Mouse (Mus musculus) layer of hippocampus, postnatal 14 days (tissue): Measurements from ENCODE around the gene Ccp110. TPM values are rescaled to one million over a fixed set of nuclear protein-coding genes. Genes with fewer than 3 reads are reported as not detected.

Experiments
- DNase-seq, 2 experiments: peaks; one replicate each; pipeline ENCODE4 v3.0.0; 2021 to 2022; ENCODE audit warnings: low spot score in 2 of 2, mixed read lengths in 1 of 2
- total RNA-seq, 2 experiments: library from RNA; stranded (reverse); gene quantifications; 2 replicates each; pipeline ENCODE4 v1.2.3; 2021

Gene Ccp110
- total RNA-seq, 2 experiments from 2014 or later: 36.2 TPM

DNA sequence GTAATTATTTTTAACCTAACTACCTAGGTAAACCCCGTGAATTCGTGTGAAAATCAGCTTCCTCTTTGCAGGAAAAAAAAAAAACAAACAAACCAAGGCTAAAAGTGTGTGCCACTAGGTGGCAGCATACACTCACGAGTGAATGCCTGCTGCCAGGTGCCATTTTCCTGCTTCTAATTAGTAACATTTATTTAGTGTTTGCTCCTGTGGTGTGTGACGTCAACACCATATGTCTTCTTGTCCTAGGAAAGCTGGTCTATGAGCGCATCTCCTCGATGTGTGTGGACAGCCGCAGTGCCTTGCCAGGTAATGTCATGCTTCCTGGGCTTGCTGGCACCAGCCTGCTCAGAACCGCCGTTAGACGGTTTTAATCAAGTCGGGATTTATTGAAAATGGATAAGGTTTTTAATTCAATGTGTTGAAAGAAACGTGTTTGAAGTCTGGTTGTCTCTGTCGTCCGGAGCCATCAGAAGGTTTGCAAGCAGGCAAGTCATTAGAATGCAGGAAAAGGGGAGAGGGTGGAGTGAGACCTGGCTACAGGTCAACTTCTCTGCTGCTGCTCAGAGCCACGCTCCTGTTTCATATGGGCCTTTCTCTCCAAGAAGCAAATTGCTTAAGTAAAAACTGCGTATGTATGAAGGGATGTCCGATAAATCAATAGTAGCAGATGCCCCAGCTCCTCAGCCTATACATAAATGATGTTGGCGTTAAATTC lies 53.9 kb downstream of the Ccp110 start:
- DNase-seq: peak; percentile 74 to 80

DNA sequence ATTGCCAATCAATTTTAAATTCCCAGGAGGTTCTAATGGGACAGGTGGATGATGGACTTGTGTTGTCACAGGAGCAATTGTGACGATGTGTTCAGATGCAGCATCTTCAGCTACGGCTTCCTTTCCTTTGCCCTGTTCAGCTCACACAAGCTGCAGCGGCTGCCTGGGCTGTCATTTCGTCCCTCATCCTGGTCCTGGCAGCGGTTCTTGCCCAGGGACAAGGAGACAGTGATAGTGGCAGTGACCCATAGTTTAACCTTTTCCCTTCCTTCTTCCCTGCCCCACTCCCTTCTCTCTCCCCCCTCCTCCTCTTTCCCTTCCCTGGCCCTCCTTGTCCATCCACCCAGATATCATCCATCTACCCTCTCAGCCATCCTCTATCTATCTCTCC lies 54.5 kb downstream of the Ccp110 start:
- DNase-seq: no peak

DNA sequence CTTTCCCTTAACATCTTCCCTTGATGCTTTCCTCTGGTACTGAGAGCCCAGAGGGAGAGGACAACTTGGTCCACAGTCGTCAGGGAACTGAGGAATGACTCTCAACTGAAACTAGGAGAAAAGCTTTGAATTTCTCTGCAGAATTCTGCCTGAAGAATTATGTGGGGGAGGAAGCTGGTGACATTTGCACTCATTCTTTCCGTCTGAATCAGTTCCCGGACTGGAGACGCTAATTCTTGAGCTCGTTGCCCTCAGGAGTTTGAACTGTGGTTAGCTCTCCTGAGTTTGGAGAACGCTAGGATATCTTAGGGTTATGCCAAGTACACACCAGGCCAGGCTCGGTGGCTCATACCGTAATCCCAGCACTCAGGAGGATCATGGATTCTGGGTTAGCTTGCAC lies 56.9 kb downstream of the Ccp110 start:
- no peak for DNase-seq

DNA sequence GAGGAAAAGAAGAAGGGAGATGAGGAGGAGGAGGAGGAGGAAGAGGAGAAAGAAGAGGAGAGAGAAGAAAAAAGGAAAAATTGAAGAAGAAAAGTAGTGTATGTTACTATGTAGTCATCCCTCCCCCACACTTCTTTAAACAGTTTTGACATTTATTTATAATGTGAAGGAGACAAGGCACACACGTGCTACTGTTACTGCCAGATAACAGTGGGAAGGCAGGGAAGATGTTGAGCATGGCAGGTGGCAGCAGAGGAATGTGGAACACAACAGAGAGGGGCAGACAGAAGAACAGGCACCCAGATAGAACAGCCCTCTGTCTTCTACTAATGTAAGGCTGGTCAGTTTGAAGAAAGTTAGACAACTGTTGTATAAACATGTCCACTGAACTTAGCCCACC lies 57.3 kb downstream of the Ccp110 start:
- no peak for DNase-seq

DNA sequence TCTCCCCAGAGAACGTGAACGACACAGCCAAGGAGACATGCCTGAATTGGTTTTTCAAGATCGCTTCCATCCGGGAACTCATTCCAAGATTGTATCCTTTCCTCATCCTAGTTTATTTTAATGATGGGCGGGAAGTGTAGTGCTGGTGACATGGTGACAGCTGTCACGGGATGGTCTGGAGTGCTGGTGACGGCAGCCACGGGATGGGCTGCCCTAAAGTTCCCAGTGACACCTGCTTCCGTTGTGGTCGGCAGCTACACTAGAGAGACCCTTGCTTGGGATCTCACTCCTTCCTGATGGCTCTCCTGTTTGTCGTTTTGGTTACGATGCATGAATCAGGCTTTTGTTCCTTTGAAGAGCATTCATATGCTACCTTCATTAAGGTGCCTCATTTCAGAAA lies 60.7 kb downstream of the Ccp110 start:
- no peak for DNase-seq

DNA sequence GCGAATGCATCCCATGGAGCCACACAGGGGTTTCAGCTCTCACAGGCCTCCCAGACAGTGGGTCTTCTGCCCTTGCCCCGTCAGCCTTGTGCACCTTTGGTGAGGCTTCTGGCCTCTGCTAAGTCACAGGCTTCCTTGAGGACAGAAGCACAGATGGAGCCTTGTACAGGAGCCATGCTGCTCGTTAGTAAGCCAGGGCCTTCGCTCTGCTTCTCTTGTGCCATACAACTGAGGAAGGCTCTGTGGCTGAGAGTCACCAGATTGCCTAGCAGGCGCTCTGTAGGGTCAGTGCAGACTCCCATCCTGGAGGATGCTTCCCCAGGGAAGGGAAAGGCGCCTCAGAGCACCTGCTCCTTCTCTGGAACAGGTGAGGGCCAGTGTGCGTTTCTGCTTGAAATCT lies 63.6 kb downstream of the Ccp110 start:
- no peak for DNase-seq

DNA sequence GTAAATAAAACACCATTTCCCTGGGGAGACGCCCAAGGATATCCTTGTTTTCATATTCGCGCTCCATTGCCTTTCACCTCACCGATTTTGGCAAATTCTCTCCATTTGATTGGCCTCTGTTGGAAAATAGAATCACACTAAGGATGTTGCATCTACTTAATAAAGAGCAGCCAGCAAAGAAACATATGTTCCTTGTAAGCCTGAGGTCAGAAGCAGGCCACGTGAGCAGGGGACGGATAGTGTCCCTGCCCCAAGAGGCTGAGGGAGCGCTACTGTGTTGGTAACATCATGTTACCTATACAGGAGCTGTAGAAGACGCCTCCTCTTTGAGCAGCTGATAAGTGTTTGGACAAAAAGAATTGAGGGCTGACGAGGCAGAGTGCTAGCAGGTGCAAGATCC lies 64.1 kb downstream of the Ccp110 start:
- no peak for DNase-seq

DNA sequence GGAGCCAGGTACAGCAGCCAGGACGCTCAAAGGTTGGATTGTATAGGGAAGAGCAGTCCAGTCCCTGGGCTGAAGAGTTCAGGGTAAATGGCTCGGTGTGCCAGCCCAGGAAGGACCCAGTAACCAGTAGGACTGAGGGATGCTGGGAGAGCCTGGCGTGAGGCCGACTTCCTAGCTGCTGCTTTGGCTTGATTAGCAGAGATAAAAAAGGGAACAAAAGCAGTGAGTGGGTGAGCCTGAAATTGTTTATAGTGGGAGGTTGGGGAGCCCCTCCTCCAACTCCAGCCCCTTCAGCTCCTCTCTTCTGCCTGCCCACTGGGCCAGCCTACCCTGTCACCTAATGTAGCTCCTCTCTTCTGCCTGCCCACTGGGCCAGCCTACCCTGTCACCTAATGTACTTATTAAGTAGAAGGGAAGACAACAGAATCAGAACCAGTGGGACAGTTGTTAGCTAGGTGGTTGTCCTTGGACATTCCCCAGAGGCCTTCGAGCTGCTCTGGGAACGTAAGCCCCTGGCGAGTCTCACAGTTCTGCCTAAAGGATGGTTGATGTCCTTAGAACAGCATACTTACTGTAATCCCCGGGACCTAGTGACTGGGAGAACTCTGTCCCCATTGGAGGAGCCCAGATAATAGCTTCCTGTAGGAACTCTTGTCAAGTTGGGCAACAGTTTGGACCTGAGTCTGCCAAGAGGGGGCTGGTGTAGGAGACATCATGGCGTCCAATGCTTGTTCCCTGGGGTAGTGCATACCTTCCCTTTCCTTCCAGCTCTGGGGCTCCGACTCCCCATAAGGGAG lies 65.4 kb downstream of the Ccp110 start:
- DNase-seq: peak in 1 of 2 experiments; percentile 74

DNA sequence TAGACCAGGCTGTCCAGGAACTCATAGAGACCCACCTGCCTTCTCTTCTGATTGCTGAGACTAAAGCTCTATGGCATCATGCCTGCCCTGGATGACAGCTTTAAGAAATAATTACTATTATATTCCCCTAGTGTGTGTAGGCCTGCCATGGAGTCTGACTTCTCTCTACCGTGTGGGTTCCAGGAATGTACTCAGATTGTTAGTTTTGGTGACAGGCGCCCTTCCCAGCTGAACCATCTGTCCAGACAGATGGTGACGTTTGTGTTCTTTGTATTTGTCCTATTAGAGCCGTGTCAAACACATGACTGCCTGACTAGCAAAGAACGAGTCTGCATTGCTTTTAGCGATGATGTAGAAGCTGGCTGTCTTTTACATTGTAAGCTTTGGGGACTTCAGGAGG lies 66.2 kb downstream of the Ccp110 start:
- peak; percentile 60 to 91 for DNase-seq

DNA sequence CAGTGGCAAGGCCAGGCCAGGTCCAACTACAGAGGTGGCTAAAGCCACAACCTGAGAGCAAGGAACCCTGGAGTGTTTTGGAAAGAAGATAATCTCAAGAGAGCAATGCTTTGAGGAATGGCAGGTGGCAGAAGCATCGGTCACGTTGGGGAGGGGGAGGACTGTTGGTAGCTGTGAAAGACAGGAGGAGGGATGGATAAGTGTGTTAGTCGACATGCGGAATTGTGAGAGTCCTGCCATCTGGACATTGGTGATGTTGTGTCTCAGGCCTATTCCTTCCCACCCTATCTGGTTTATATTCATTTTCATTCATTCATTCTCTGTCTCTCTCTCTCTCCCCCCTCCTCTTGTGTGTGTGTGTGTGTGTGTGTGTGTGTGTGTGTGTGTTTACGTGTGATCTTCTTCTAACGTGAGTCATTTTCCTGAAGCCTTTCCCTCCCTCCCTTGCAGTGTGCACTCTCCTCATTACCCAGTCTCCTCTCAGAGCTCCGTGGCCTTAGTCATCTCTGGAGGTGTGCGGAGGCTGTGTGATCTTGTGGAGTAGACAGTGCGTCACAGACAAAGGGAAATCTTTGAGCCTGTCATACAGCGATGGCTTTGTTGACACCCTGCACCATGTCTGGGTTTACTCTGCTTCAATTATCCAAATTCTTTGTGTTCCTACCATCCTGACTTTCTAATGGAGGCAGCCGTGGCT lies 71.1 kb downstream of the Ccp110 start:
- no peak for DNase-seq

DNA sequence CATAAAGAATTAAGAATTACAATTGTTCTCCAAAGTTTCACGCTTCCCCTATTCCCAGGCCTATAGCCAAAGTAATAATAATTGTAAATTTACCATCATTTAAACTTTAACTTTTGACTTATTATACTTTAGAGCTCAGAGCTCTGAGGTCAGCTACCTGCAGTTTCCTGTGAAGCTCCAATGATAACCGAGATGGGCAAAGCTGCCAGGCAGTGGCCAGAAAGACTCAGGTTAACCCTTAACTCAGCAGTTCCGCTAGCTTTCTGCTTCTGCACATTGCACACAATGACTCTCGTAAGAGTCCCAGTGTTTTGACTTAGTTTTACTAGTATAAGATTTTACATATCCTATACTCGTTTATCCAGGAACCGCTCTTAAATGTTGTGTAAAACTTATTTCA lies 73.7 kb downstream of the Ccp110 start:
- no peak for DNase-seq

Other genes starting within 250 kb of the Ccp110 start
- gene Itpripl2, start 220.6 kb upstream of the Ccp110 start, total RNA-seq: 1 to 10 TPM; 4.6 TPM
- gene Coq7, start 179.2 kb upstream of the Ccp110 start, total RNA-seq: 10 to 100 TPM; 35.2 to 37.0 TPM
- 10 to 100 TPM; 19.6 to 24.3 TPM for gene Tmc7, start 127.8 kb upstream of the Ccp110 start, total RNA-seq
- under 1 TPM; 0.21 to 0.31 TPM for gene Tmc5, start 115.3 kb upstream of the Ccp110 start, total RNA-seq
- gene Gde1, start 6.8 kb upstream of the Ccp110 start, total RNA-seq: 100 to 1,000 TPM; 247 to 250 TPM
- gene Vps35l, start 27.7 kb downstream of the Ccp110 start, total RNA-seq: 10 to 100 TPM; 59.5 to 61.9 TPM
- 1 to 10 TPM; 3.6 to 3.7 TPM for gene Iqck, start 143.2 kb downstream of the Ccp110 start, total RNA-seq
- gene Knop1, start 143.7 kb downstream of the Ccp110 start, total RNA-seq: 10 to 100 TPM; 33.2 to 38.0 TPM